Mouse (Mus musculus) cerebellum, adult 2 months (tissue): ENCODE results near the gene Card9.

Experiments
- CTCF ChIP-seq: fragments of 200-500 bp; IDR thresholded peaks from 2 replicates; pipeline ENCODE4 v1.5.1; 2011; ENCODE audit warnings: low read depth, mild to moderate bottlenecking, control low read depth, low read length, moderate library complexity, borderline replicate concordance; ENCODE audit not compliant: insufficient read depth
- POLR2A ChIP-seq: fragments of 200-500 bp; IDR thresholded peaks from 2 replicates; pipeline ENCODE4 v1.6.1; 2011; ENCODE audit warnings: low read length, control low read depth, borderline replicate concordance; ENCODE audit not compliant: insufficient read depth

- TF ChIP-seq POLR2A, result no peak
- no peak for TF ChIP-seq CTCF
Observed at GRCm38 (mm10) chr2:26319519-26320244, 41.0 kb downstream of the Card9 start.
